Mouse (Mus musculus) midbrain, embryonic 12.5 days (tissue): ENCODE measurements at regions not wholly inside any gene's neighbourhood (a gene's known extent, or its start where the extent isn't known, plus 50 kb on each side); places are given as distances from the start of the nearest gene placed in this dataset.

Source experiments
- ATAC-seq: fragments of 200-750 bp; cut with Nextera tagmentation; 2 replicates; pipeline ENCODE4 v1.8.0; 2017; ENCODE audit warnings: low read depth, moderate TSS enrichment, moderate library complexity; ENCODE audit not compliant: low FRiP score
- H3K27ac ChIP-seq: fragments of 300-500 bp; sonication (generic); replicated peaks from 2 replicates; pipeline ENCODE4 v1.5.1; 2016; ENCODE audit warnings: mild to moderate bottlenecking
- H3K27me3 ChIP-seq: fragments of 300-500 bp; sonication (generic); 2 replicates; pipeline ENCODE4 v1.6.1; 2016; ENCODE audit warnings: mild to moderate bottlenecking
- H3K36me3 ChIP-seq: fragments of 300-500 bp; sonication (generic); 2 replicates; pipeline ENCODE4 v1.6.1; 2016
- H3K4me1 ChIP-seq: fragments of 300-500 bp; sonication (generic); 2 replicates; pipeline ENCODE4 v1.6.1; 2016
- H3K4me2 ChIP-seq: fragments of 300-500 bp; sonication (generic); replicated peaks from 2 replicates; pipeline ENCODE4 v1.6.1; 2016; ENCODE audit warnings: mild to moderate bottlenecking, moderate library complexity
- H3K4me3 ChIP-seq: fragments of 300-500 bp; sonication (generic); 2 replicates; pipeline ENCODE4 v1.5.1; 2016; ENCODE audit warnings: mild to moderate bottlenecking
- H3K9ac ChIP-seq: fragments of 300-500 bp; sonication (generic); replicated peaks from 2 replicates; pipeline ENCODE4 v1.6.1; 2016; ENCODE audit warnings: mild to moderate bottlenecking, moderate library complexity
- H3K9me3 ChIP-seq: fragments of 300-500 bp; sonication (generic); 2 replicates; pipeline ENCODE4 v1.6.1; 2016; ENCODE audit warnings: mild to moderate bottlenecking
- WGBS: fragments of 180-500 bp; shearing (Covaris S2); methylation state at CpG from one replicate; pipeline ENCODE4 v1.1.7; 2016; 5-methylcytosine and 5-hydroxymethylcytosine counted together

- H3K9me3 ChIP-seq = no peaks in the 10 kb centered on the region
- no peak overlapping the region for H3K4me2 ChIP-seq
- no peaks in the 10 kb centered on the region for H3K4me1 ChIP-seq
- H3K27ac ChIP-seq = no peak overlapping the region
- H3K9ac ChIP-seq = no peak overlapping the region
- ATAC-seq = no peak
- H3K27me3 ChIP-seq = no peaks in the 10 kb centered on the region
- H3K36me3 ChIP-seq = no peaks in the 10 kb centered on the region
- H3K4me3 ChIP-seq = no peak overlapping the region
- 93% methylated on average over 2 of the region's 2 CpGs for WGBS
These were observed 403.7 kb upstream of the Nr5a2 start for GRCm38 (mm10) chr1:137363969-137364368.

GRCm38 (mm10) chr1:137363561-137363960 lies 403.3 kb upstream of the Nr5a2 start:
- Histone ChIP-seq H3K4me3 (no peak overlapping the region), H3K9ac (no peak overlapping the region), H3K36me3 (no peaks in the 10 kb centered on the region), H3K27ac (no peak overlapping the region), H3K4me1 (no peaks in the 10 kb centered on the region), H3K27me3 (no peaks in the 10 kb centered on the region), H3K9me3 (no peaks in the 10 kb centered on the region), H3K4me2 (no peak overlapping the region)
- ATAC-seq = no peak
- 72% methylated on average over 1 of the region's 1 CpGs for WGBS

- ATAC-seq = no peak
- no peaks in the 10 kb centered on the region for H3K27me3 ChIP-seq
- H3K27ac ChIP-seq = no peak overlapping the region
- no peaks in the 10 kb centered on the region for H3K4me1 ChIP-seq
- no peak overlapping the region for H3K4me2 ChIP-seq
- H3K9ac ChIP-seq = no peak overlapping the region
- 85% methylated on average over 16 of the region's 16 CpGs for WGBS
- no peaks in the 10 kb centered on the region for H3K36me3 ChIP-seq
- H3K9me3 ChIP-seq = no peaks in the 10 kb centered on the region
- H3K4me3 ChIP-seq = no peak overlapping the region
These were observed 400.7 kb upstream of the Nr5a2 start for GRCm38 (mm10) chr1:137360688-137361570.

GRCm38 (mm10) chr1:137355941-137356512 lies 395.8 kb upstream of the Nr5a2 start:
- 84% methylated on average over 4 of the region's 4 CpGs for WGBS

GRCm38 (mm10) chr1:137352390-137353027 lies 392.3 kb upstream of the Nr5a2 start:
- H3K4me1 ChIP-seq = no peaks in the 10 kb centered on the region
- 94% methylated on average over 5 of the region's 5 CpGs for WGBS
- H3K36me3 ChIP-seq = no peaks in the 10 kb centered on the region
- H3K4me2 ChIP-seq = no peak overlapping the region
- no peak overlapping the region for H3K27ac ChIP-seq
- no peak overlapping the region for H3K4me3 ChIP-seq
- H3K9me3 ChIP-seq = no peaks in the 10 kb centered on the region
- ATAC-seq = no peak
- H3K27me3 ChIP-seq = no peaks in the 10 kb centered on the region
- no peak overlapping the region for H3K9ac ChIP-seq

More at GRCm38 (mm10) chr1:137355941-137356512, 395.8 kb upstream of the Nr5a2 start:
- Histone ChIP-seq H3K4me2 (no peak overlapping the region), H3K27me3 (no peaks in the 10 kb centered on the region), H3K4me1 (no peaks in the 10 kb centered on the region), H3K9ac (no peak overlapping the region), H3K36me3 (no peaks in the 10 kb centered on the region), H3K4me3 (no peak overlapping the region), H3K27ac (no peak overlapping the region), H3K9me3 (no peaks in the 10 kb centered on the region)
- ATAC-seq = no peak

- no peaks in the 10 kb centered on the region for H3K36me3 ChIP-seq
- ATAC-seq = no peak
These were observed 373.9 kb upstream of the Nr5a2 start for GRCm38 (mm10) chr1:137334137-137334536.

GRCm38 (mm10) chr1:137332108-137332769 lies 372.0 kb upstream of the Nr5a2 start:
- H3K4me1 ChIP-seq = peaks cover 6% of the 10 kb centered on the region; the same call in 1 of the 2 replicates
- no peaks in the 10 kb centered on the region for H3K27me3 ChIP-seq
- no peak overlapping the region for H3K9ac ChIP-seq
- WGBS = 74% methylated on average over 8 of the region's 8 CpGs
- no peak overlapping the region for H3K4me2 ChIP-seq
- ATAC-seq = peak; percentile 12; the same call in 1 of the 2 replicates
- no peak overlapping the region for H3K4me3 ChIP-seq
- H3K27ac ChIP-seq = no peak overlapping the region
- no peaks in the 10 kb centered on the region for H3K9me3 ChIP-seq
- H3K36me3 ChIP-seq = no peaks in the 10 kb centered on the region

More at GRCm38 (mm10) chr1:137334137-137334536, 373.9 kb upstream of the Nr5a2 start:
- Histone ChIP-seq H3K4me2 (no peak overlapping the region), H3K27ac (no peak overlapping the region), H3K4me3 (no peak overlapping the region), H3K27me3 (no peaks in the 10 kb centered on the region), H3K4me1 (peaks cover 6% of the 10 kb centered on the region; the same call in 1 of the 2 replicates), H3K9me3 (no peaks in the 10 kb centered on the region), H3K9ac (no peak overlapping the region)
- 94% methylated on average over 2 of the region's 2 CpGs for WGBS

GRCm38 (mm10) chr1:137331746-137332107 lies 371.5 kb upstream of the Nr5a2 start:
- peak; percentile 49; the same call in 1 of the 2 replicates for ATAC-seq
- no peak overlapping the region for H3K4me2 ChIP-seq
- H3K27me3 ChIP-seq = no peaks in the 10 kb centered on the region
- peaks cover 6% of the 10 kb centered on the region; the same call in 1 of the 2 replicates for H3K4me1 ChIP-seq
- H3K27ac ChIP-seq = no peak overlapping the region
- 66% methylated on average over 5 of the region's 5 CpGs for WGBS
- no peaks in the 10 kb centered on the region for H3K36me3 ChIP-seq
- no peak overlapping the region for H3K9ac ChIP-seq
- no peaks in the 10 kb centered on the region for H3K9me3 ChIP-seq
- H3K4me3 ChIP-seq = no peak overlapping the region

- H3K27me3 ChIP-seq = no peaks in the 10 kb centered on the region
- no peaks in the 10 kb centered on the region for H3K36me3 ChIP-seq
- no peaks in the 10 kb centered on the region for H3K9me3 ChIP-seq
- no peak overlapping the region for H3K4me2 ChIP-seq
- WGBS = 47% methylated on average over 3 of the region's 3 CpGs
- no peak overlapping the region for H3K9ac ChIP-seq
- no peak overlapping the region for H3K27ac ChIP-seq
- H3K4me1 ChIP-seq = peaks cover 6% of the 10 kb centered on the region; the same call in 1 of the 2 replicates
- H3K4me3 ChIP-seq = no peak overlapping the region
- peak; percentile 66; the same call in 1 of the 2 replicates for ATAC-seq
These were observed 370.4 kb upstream of the Nr5a2 start for GRCm38 (mm10) chr1:137330634-137331033.

- Histone ChIP-seq H3K4me3 (no peak overlapping the region), H3K27ac (peak overlapping the region; percentile 67), H3K36me3 (no peaks in the 10 kb centered on the region), H3K9me3 (no peaks in the 10 kb centered on the region), H3K4me1 (0 out of 2 replicates have a peak, but pooled peaks cover 6% of the 10 kb centered on the region), H3K4me2 (peak overlapping the region; percentile 22; the same call in 1 of the 2 replicates), H3K9ac (no peak overlapping the region), H3K27me3 (no peaks in the 10 kb centered on the region)
- WGBS = 43% methylated on average over 8 of the region's 8 CpGs
- peak; percentile 85 for ATAC-seq
These were observed 363.8 kb upstream of the Nr5a2 start for GRCm38 (mm10) chr1:137323884-137324594.

- H3K27ac ChIP-seq = peak overlapping the region; percentile 67
- no peak overlapping the region for H3K4me2 ChIP-seq
- ATAC-seq = peak; percentile 94
- 0 out of 2 replicates have a peak, but pooled peaks cover 6% of the 10 kb centered on the region for H3K4me1 ChIP-seq
- 17% methylated on average over 2 of the region's 2 CpGs for WGBS
- no peak overlapping the region for H3K4me3 ChIP-seq
- H3K9me3 ChIP-seq = no peaks in the 10 kb centered on the region
- no peak overlapping the region for H3K9ac ChIP-seq
- no peaks in the 10 kb centered on the region for H3K27me3 ChIP-seq
- H3K36me3 ChIP-seq = no peaks in the 10 kb centered on the region
These were observed 362.9 kb upstream of the Nr5a2 start for GRCm38 (mm10) chr1:137323035-137323680.
